Mouse (Mus musculus) intestine, embryonic 14.5 days (tissue): ENCODE measurements around the gene Avpr1b. TPM values are rescaled to one million over a fixed set of nuclear protein-coding genes. Genes with fewer than 3 reads are reported as not detected.
A peak's percentile ranks its signal among the peaks of the same experiment; 100 is the strongest.

Experiments used
- ATAC-seq: fragments of 200-750 bp; cut with Nextera tagmentation; replicated peaks from 2 replicates; pipeline ENCODE4 v1.8.0; 2017; ENCODE audit warnings: low read depth, moderate number of reproducible peaks, moderate TSS enrichment, moderate library complexity; ENCODE audit not compliant: low FRiP score, low TSS enrichment
- DNase-seq: peaks from one replicate; pipeline ENCODE4 v3.0.0-alpha.2; 2018; ENCODE audit warnings: low spot score
- H3K27ac ChIP-seq: fragments of 300-500 bp; sonication (generic); 2 replicates; pipeline ENCODE4 v1.5.1; 2014; ENCODE audit warnings: low read depth, mild to moderate bottlenecking, control low read depth
- H3K27me3 ChIP-seq: fragments of 300-500 bp; sonication (generic); replicated peaks from 2 replicates; pipeline ENCODE4 v1.6.1; 2014; ENCODE audit warnings: low read length, control low read depth; ENCODE audit not compliant: control insufficient read depth, insufficient read depth
- H3K36me3 ChIP-seq: fragments of 300-500 bp; sonication (generic); 2 replicates; pipeline ENCODE4 v1.6.1; 2014; ENCODE audit warnings: low read length, control low read depth; ENCODE audit not compliant: control insufficient read depth, insufficient read depth
- H3K4me1 ChIP-seq: fragments of 300-500 bp; sonication (generic); replicated peaks from 2 replicates; pipeline ENCODE4 v1.6.1; 2014; ENCODE audit warnings: low read length, control low read depth, mixed read lengths; ENCODE audit not compliant: control insufficient read depth, insufficient read depth
- H3K4me2 ChIP-seq: fragments of 300-500 bp; sonication (generic); 2 replicates; pipeline ENCODE4 v1.6.1; 2014; ENCODE audit warnings: low read length
- H3K4me3 ChIP-seq: fragments of 300-500 bp; sonication (generic); 2 replicates; pipeline ENCODE4 v1.5.1; 2014; ENCODE audit warnings: low read depth, low read length, control low read depth, mixed read lengths
- H3K9ac ChIP-seq: fragments of 300-500 bp; sonication (generic); 2 replicates; pipeline ENCODE4 v1.6.1; 2014; ENCODE audit warnings: mild to moderate bottlenecking, low read length
- H3K9me3 ChIP-seq: fragments of 300-500 bp; sonication (generic); 2 replicates; pipeline ENCODE4 v1.6.1; 2016; ENCODE audit warnings: low read length, control low read depth; ENCODE audit not compliant: control insufficient read depth
- WGBS: fragments of 180-500 bp; shearing (Covaris S2); extraction: QIAGEN DNeasy Blood & Tissue Kit; methylation state at CpG from one replicate; pipeline ENCODE4 v1.1.7; 2014; 5-methylcytosine and 5-hydroxymethylcytosine counted together
- polyA plus RNA-seq: library from polyadenylated mRNA; unstranded; fragments of >200 nt; fragmentation: Nextera tagmentation; extraction: Ambion mirVana; gene quantifications from 2 replicates; pipeline ENCODE4 v1.2.1, GENCODE M21; 2014

The Avpr1b gene
- polyA plus RNA-seq, 1 experiment from 2014 or later, result not detected

DNA sequence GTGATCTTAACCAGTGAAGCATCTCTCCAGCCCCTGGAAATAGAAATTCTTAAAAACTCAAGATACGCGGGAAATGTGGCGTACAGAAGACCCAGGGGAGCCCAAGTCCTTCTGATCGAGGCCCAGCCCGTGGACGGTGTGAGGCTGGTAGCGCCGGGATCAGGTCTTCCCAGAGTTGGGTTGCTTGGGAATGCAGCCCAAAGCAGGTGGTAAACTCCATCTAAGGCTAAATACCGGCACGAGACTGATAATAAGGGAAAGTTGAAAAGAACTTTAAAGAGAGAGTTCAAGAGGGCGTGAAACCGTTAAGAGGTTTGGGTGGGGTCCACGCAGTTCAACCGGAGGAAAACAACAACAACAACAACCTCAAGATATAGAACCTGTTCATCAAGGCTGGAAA is 25.3 kb upstream of the Avpr1b start:
- Histone ChIP-seq H3K9me3 (no peaks in the 10 kb centered on the region), H3K4me1 (no peaks in the 10 kb centered on the region), H3K4me3 (no peak overlapping the region), H3K36me3 (no peaks in the 10 kb centered on the region), H3K27me3 (no peaks in the 10 kb centered on the region), H3K27ac (no peak overlapping the region), H3K9ac (no peak overlapping the region), H3K4me2 (no peak overlapping the region)
- WGBS, result 88% methylated on average over 14 of the region's 14 CpGs
- no peak for DNase-seq
- ATAC-seq, result peak; percentile 86

GRCm38 (mm10) chr1:131578943-131579680 is 19.9 kb upstream of the Avpr1b start:
- H3K4me3 ChIP-seq, result no peak overlapping the region
- DNase-seq (no peak), ATAC-seq (no peak)
- no peaks in the 10 kb centered on the region for H3K36me3 ChIP-seq
- H3K4me1 ChIP-seq, result no peaks in the 10 kb centered on the region
- H3K9me3 ChIP-seq, result no peaks in the 10 kb centered on the region
- no peak overlapping the region for H3K9ac ChIP-seq
- H3K4me2 ChIP-seq, result no peak overlapping the region
- H3K27me3 ChIP-seq, result no peaks in the 10 kb centered on the region
- WGBS, result 78% methylated on average over 17 of the region's 17 CpGs
- no peak overlapping the region for H3K27ac ChIP-seq

GRCm38 (mm10) chr1:131580389-131580788 is 18.6 kb upstream of the Avpr1b start:
- DNase-seq, result no peak
- Histone ChIP-seq H3K4me1 (no peaks in the 10 kb centered on the region), H3K36me3 (no peaks in the 10 kb centered on the region), H3K4me2 (no peak overlapping the region), H3K27me3 (no peaks in the 10 kb centered on the region), H3K27ac (no peak overlapping the region), H3K9ac (no peak overlapping the region), H3K9me3 (no peaks in the 10 kb centered on the region), H3K4me3 (no peak overlapping the region)
- no peak for ATAC-seq
- 54% methylated on average over 4 of the region's 4 CpGs for WGBS

GRCm38 (mm10) chr1:131583598-131583997 is 15.4 kb upstream of the Avpr1b start:
- Histone ChIP-seq H3K27me3 (no peaks in the 10 kb centered on the region), H3K36me3 (no peaks in the 10 kb centered on the region), H3K9ac (no peak overlapping the region), H3K27ac (no peak overlapping the region), H3K9me3 (no peaks in the 10 kb centered on the region), H3K4me3 (no peak overlapping the region), H3K4me2 (no peak overlapping the region), H3K4me1 (no peaks in the 10 kb centered on the region)
- DNase-seq, result no peak
- ATAC-seq, result no peak
- WGBS, result 83% methylated on average over 3 of the region's 3 CpGs

DNA sequence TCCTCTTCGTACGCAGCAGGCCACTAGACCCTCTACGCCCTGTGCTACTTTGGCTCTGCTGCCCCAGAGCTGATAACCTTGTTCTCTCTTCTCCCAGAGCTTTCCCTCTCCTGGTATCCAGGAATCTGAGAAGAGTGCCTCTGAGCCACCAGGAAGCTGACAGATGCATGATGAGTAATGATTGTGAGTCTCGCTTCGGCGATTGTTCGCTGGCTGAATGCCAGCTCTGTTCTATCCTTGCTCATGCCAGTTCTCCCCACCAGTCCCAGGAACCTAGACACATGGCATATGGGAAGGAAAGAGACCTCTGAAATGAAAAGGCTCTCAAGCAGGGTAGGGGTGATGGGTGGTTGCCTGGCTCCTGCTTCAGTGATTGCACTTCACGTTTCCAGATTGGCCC is 12.2 kb upstream of the Avpr1b start:
- H3K27ac ChIP-seq, result no peak overlapping the region
- H3K36me3 ChIP-seq, result no peaks in the 10 kb centered on the region
- H3K9ac ChIP-seq, result no peak overlapping the region
- ATAC-seq (no peak), DNase-seq (no peak)
- H3K27me3 ChIP-seq, result no peaks in the 10 kb centered on the region
- no peaks in the 10 kb centered on the region for H3K4me1 ChIP-seq
- 66% methylated on average over 8 of the region's 8 CpGs for WGBS
- H3K4me3 ChIP-seq, result no peak overlapping the region
- H3K9me3 ChIP-seq, result no peaks in the 10 kb centered on the region
- H3K4me2 ChIP-seq, result no peak overlapping the region

- Histone ChIP-seq H3K27ac (no peak overlapping the region), H3K9me3 (no peaks in the 10 kb centered on the region), H3K36me3 (no peaks in the 10 kb centered on the region), H3K4me3 (no peak overlapping the region), H3K4me1 (no peaks in the 10 kb centered on the region), H3K4me2 (no peak overlapping the region), H3K9ac (no peak overlapping the region), H3K27me3 (peaks cover 19% of the 10 kb centered on the region; the same call in 1 of the 2 replicates)
- ATAC-seq, result no peak
- no peak for DNase-seq
- 34% methylated on average over 11 of the region's 11 CpGs for WGBS
Measured at GRCm38 (mm10) chr1:131600314-131600713, 1.3 kb downstream of the Avpr1b start.

DNA sequence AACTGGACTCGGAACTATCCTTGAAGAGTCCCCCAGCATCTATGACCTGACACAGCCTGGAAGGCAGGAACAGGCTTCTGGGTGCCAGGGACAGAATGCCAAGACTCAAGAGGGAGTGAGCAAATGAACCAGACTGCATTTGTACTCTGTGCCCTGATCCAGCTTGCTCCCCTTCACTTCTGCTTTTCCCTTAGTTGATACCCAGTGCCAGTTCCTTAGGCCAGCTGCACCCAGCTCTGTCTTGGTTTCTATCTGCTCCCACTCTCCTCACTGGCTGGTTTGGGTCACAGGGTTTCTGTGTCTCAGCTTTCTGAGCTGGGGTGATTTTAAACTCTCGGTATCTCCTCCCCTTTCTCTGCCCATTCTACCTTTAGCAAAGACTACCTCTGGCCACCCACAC is 7.7 kb downstream of the Avpr1b start:
- DNase-seq, result no peak
- WGBS, result 95% methylated on average over 2 of the region's 2 CpGs
- Histone ChIP-seq H3K9me3 (no peaks in the 10 kb centered on the region), H3K9ac (no peak overlapping the region), H3K4me1 (no peaks in the 10 kb centered on the region), H3K4me2 (no peak overlapping the region), H3K4me3 (no peak overlapping the region), H3K36me3 (no peaks in the 10 kb centered on the region), H3K27me3 (no peaks in the 10 kb centered on the region), H3K27ac (no peak overlapping the region)
- no peak for ATAC-seq

DNA sequence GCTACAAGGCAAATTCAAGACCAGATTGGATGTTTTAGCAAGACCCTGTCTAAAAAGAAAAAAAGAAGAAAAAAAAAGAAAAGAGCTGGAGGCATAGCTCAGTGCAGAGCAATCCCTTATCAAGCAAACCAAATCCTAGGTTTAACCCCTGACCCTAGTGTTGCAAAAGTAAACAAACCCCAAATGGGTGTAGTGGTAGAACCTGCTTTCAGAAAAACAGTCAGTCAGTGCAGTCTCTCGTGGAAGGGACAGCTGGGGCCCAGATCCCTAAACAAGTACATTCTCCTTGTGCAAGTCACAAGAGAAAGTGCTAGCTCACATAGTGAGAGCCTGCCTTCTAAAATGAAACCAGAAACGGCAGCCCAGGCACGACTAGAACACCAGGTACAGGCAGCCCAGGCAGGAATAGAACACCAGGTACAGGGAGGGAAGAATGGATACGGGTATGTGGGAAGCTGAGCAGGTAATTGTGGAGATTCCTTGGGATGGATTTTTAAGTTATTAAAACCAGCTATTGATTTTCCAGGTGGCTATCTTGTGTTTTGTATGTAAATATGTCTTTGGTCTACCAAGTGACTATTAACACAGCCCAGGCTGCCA is 13.6 kb downstream of the Avpr1b start:
- DNase-seq (no peak), ATAC-seq (no peak)
- no peak overlapping the region for H3K4me2 ChIP-seq
- WGBS, result 29% methylated on average over 4 of the region's 4 CpGs
- H3K9ac ChIP-seq, result no peak overlapping the region
- H3K27ac ChIP-seq, result no peak overlapping the region
- no peaks in the 10 kb centered on the region; the same call in 1 of the 2 replicates for H3K4me1 ChIP-seq
- no peaks in the 10 kb centered on the region for H3K9me3 ChIP-seq
- H3K27me3 ChIP-seq, result no peaks in the 10 kb centered on the region
- H3K36me3 ChIP-seq, result no peaks in the 10 kb centered on the region
- no peak overlapping the region for H3K4me3 ChIP-seq
